Mouse (Mus musculus): ENCODE results near the gene Gm49388.

Gm49388 gene

GRCm38 (mm10) chr7:127841340-127842000, 56.1 kb downstream of the Gm49388 start:
- peak; percentile 97 for DNase-seq (ENCODE audit: inconsistent ontology term)

DNA sequence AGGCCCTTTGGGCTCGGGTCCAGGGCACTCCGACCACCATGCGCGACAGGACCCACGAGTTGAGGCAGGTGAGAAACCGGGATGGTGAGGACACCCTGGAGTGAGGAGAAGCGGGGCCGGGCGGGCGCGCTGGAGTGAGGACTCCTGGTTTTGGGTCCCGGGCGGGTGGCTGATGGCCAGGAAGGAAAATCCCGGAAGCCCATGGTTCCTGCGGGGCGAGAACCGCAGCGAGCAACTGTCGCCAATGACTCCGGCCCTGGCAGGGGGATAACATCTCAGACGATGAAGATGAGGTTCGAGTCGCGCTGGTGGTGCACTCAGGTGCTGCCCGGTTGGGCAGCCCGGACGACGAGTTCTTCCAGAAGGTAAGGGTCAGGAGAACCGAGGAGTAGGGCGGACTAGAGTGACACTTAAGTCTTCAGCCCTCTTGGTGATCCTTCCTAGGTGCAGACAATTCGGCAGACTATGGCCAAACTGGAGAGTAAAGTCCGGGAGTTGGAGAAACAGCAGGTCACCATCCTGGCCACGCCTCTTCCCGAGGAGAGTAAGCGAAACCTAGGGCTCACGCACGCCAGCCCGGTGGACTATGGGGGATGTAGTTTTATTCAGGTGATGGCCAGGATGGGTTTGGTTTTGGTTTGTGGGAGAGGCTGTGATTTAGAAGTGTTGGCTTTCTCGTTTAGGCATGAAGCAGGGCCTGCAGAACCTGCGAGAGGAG, 56.8 kb downstream of the Gm49388 start:
- peak; percentile 79 for DNase-seq (ENCODE audit: inconsistent ontology term)

DNA sequence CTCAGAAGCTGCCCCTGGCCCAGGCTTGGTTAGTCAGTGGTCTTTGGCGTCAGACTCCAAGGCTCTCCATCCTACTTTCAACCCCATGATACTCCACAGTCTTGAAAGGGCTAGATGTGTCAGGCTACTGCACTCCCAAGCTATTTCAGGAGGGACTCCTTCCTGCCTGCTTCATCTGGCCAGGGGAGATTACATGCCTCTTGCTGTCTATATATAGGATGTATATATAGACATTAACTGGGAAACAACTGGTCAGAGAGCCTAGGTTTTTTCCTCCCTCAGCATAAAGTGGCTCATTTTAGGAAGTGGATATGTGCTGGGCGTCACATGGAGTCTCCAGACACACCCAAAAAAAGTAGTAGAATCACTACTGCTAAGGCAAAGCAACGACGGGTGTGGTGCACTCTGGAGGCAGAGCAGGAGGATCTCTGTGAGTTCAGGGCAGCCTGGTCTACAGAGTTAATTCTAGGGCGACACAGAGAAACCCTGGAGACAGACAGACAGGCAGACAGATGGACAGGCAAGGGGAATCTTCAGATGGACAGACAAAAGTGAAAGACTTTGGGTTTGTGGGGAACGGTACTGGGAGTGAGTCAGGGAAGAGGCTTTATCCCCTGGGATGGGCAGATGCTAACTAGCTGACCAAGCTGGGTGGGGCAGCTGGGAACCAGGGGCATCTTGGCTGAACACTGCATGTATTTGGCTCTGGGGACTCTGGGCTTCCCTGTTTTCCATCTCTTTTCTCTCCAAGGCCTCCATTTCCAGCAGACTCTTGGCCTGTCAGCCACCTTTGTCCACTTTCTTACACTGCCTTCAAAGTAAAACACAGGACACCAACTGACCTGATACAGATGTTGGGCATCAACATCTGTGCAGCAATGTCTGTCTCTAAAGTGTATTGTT, 64.8 kb downstream of the Gm49388 start:
- no peak for DNase-seq (ENCODE audit: inconsistent ontology term)

DNA sequence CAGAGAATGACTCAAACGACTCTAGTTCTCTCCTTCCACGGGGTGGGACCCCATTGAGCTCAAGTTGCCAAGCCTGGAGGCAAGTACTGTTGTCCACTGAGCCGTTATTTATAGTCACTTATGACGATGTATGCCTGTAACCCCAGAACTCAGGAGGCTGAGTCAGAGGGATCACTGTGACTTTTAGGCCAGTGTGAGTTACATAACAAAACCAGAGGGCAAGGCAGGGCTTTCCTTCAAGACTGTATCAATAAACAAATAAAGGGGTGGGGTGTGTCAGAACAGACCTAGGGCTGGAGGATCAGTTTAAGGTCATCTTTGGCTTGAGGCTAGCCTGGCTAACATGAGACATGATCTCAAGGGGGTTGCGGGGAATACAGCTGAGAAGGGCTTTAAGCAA, 65.5 kb downstream of the Gm49388 start:
- DNase-seq (ENCODE audit: inconsistent ontology term): peak; percentile 12
